Mouse (Mus musculus) midbrain, embryonic 12.5 days (tissue): ENCODE measurements around the gene Hist3h2a. TPM values are rescaled to one million over a fixed set of nuclear protein-coding genes. Genes with fewer than 3 reads are reported as not detected.
A peak's percentile ranks its signal among the peaks of the same experiment; 100 is the strongest.

Experiments used
- ATAC-seq: fragments of 200-750 bp; cut with Nextera tagmentation; 2 replicates; pipeline ENCODE4 v1.8.0; 2017; ENCODE audit warnings: low read depth, moderate TSS enrichment, moderate library complexity; ENCODE audit not compliant: low FRiP score
- H3K27ac ChIP-seq: fragments of 300-500 bp; sonication (generic); replicated peaks from 2 replicates; pipeline ENCODE4 v1.5.1; 2016; ENCODE audit warnings: mild to moderate bottlenecking
- H3K27me3 ChIP-seq: fragments of 300-500 bp; sonication (generic); 2 replicates; pipeline ENCODE4 v1.6.1; 2016; ENCODE audit warnings: mild to moderate bottlenecking
- H3K36me3 ChIP-seq: fragments of 300-500 bp; sonication (generic); 2 replicates; pipeline ENCODE4 v1.6.1; 2016
- H3K4me1 ChIP-seq: fragments of 300-500 bp; sonication (generic); 2 replicates; pipeline ENCODE4 v1.6.1; 2016
- H3K4me2 ChIP-seq: fragments of 300-500 bp; sonication (generic); replicated peaks from 2 replicates; pipeline ENCODE4 v1.6.1; 2016; ENCODE audit warnings: mild to moderate bottlenecking, moderate library complexity
- H3K4me3 ChIP-seq: fragments of 300-500 bp; sonication (generic); 2 replicates; pipeline ENCODE4 v1.5.1; 2016; ENCODE audit warnings: mild to moderate bottlenecking
- H3K9ac ChIP-seq: fragments of 300-500 bp; sonication (generic); replicated peaks from 2 replicates; pipeline ENCODE4 v1.6.1; 2016; ENCODE audit warnings: mild to moderate bottlenecking, moderate library complexity
- H3K9me3 ChIP-seq: fragments of 300-500 bp; sonication (generic); 2 replicates; pipeline ENCODE4 v1.6.1; 2016; ENCODE audit warnings: mild to moderate bottlenecking
- WGBS: fragments of 180-500 bp; shearing (Covaris S2); methylation state at CpG from one replicate; pipeline ENCODE4 v1.1.7; 2016; 5-methylcytosine and 5-hydroxymethylcytosine counted together
- polyA plus RNA-seq: library from polyadenylated mRNA; unstranded; fragments of >200 nt; fragmentation: Nextera tagmentation; extraction: Ambion mirVana; gene quantifications from 2 replicates; pipeline ENCODE4 v1.2.1, GENCODE M21; 2016

Gene Hist3h2a
- polyA plus RNA-seq, 1 experiment from 2014 or later = 87.5 TPM

DNA sequence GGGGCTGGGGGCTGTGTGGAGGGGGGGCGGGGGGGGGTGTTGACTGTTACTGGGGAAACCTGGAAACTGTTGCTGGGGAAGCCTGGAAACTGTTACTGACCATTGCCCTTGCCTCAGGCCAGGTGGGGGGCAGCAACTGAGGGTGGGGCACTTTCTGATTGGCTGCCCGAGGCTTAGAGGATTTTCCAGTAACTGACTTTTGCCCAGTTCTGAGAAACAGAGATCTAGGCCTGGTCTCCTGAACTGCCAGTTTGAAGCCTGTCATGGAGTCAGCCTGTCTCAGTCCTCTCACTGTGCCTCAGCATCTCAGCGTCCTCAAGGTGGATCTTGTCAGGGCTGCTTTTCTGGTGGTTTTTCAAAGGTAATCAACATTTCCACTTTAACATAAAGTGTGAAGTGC lies 19.9 kb downstream of the Hist3h2a start:
- WGBS = 89% methylated on average over 3 of the region's 3 CpGs
- H3K27ac ChIP-seq = no peak overlapping the region
- H3K27me3 ChIP-seq = no peaks in the 10 kb centered on the region
- H3K4me1 ChIP-seq = peaks cover 28% of the 10 kb centered on the region
- no peak overlapping the region for H3K4me2 ChIP-seq
- H3K36me3 ChIP-seq = peaks cover 24% of the 10 kb centered on the region
- no peak overlapping the region for H3K9ac ChIP-seq
- H3K9me3 ChIP-seq = no peaks in the 10 kb centered on the region
- ATAC-seq = no peak
- H3K4me3 ChIP-seq = no peak overlapping the region

GRCm38 (mm10) chr11:58977150-58977549 lies 22.7 kb downstream of the Hist3h2a start:
- Histone ChIP-seq H3K4me1 (peaks cover 45% of the 10 kb centered on the region), H3K4me2 (peak overlapping the region; percentile 95), H3K9me3 (no peaks in the 10 kb centered on the region), H3K36me3 (peaks cover 15% of the 10 kb centered on the region), H3K4me3 (peak overlapping the region; percentile 95), H3K27ac (peak overlapping the region; percentile 75), H3K9ac (peak overlapping the region; percentile 97), H3K27me3 (no peaks in the 10 kb centered on the region)
- under 1% methylated on average over 29 of the region's 29 CpGs for WGBS
- no peak for ATAC-seq

DNA sequence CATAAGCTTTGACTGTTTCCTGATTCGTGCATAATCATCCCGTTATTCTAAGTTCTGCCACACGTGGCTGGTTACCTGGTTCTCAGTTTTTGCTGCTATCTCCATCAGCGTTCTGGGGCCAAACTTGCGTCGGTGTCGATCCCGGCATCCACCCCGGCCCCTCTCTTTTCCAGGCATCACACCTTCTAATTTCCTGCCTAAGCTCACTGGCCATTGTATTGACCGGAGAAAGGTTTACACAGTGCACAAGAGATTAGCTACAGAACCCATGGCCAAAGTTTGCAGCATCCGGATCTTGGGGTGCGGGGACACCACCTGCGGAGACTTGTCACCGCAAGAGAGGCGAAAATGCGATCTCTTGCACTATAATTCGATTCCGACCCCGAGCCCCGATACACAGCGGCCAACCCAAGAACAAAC lies 23.1 kb downstream of the Hist3h2a start:
- Histone ChIP-seq H3K27me3 (no peaks in the 10 kb centered on the region), H3K27ac (peak overlapping the region; percentile 75), H3K4me1 (peaks cover 45% of the 10 kb centered on the region), H3K9ac (peak overlapping the region; percentile 97), H3K36me3 (peaks cover 16% of the 10 kb centered on the region), H3K9me3 (no peaks in the 10 kb centered on the region), H3K4me3 (peak overlapping the region; percentile 95), H3K4me2 (peak overlapping the region; percentile 95)
- under 1% methylated on average over 21 of the region's 21 CpGs for WGBS
- ATAC-seq = 0 out of 2 replicates have a peak, but pooled peaks have one; percentile 11

DNA sequence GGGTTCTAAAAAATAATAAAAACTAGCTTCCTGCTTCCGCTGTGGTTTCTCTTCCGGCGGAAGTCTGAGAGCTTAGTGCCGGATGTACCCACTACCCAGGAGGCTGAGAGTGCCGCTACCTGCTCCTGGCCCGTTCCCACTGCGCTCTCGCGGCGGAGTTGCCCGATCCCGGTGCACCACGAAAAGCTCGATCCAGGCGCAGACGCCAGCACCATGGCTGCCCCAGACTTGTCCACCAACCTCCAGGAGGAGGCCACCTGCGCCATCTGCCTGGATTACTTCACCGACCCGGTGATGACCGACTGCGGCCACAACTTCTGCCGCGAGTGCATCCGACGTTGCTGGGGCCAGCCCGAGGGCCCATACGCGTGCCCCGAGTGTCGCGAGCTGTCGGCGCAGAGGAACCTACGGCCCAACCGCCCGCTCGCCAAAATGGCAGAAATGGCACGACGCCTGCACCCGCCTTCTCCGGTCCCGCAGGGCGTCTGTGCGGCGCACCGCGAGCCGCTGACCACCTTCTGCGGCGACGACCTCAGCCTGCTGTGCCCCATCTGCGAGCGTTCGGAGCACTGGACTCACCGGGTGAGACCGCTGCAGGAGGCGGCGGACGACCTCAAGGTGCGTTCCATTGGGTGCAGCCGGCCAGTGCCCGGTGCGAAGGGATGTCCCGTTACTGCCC lies 23.7 kb downstream of the Hist3h2a start, which contains the start of gene Trim11:
TSS of gene Trim11 (plus strand) at position 67 of the 679 bp plus-strand sequence.
- H3K27ac ChIP-seq = peak within 1 kb of the TSS; percentile 75
- ATAC-seq = peak; percentile 82
- H3K9ac ChIP-seq = peak within 1 kb of the TSS; percentile 97
- peak within 1 kb of the TSS; percentile 95 for H3K4me2 ChIP-seq
- peak within 1 kb of the TSS; percentile 95 for H3K4me3 ChIP-seq
- H3K27me3 ChIP-seq = no peaks in the 10 kb centered on the region
- H3K36me3 ChIP-seq = peaks cover 21% of the 10 kb centered on the region
- under 1% methylated on average over 64 of the region's 64 CpGs for WGBS
- H3K4me1 ChIP-seq = peaks cover 45% of the 10 kb centered on the region
- no peaks in the 10 kb centered on the region for H3K9me3 ChIP-seq

DNA sequence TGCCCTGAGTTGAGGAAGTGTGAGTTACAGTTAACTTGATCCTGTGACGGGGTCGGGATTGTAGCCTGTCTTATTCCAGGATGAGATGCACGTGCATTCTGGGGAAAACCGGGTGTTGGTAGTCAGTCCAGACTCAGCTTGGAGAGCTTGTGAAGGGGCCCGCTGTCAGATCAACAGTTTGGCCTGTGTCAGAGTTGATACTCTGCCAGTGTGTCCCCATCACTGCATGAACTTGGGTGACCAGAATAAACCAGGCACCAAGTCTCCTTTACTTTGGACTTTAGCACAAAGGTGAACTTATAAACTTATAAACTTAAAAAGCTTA lies 24.2 kb downstream of the Hist3h2a start:
- Histone ChIP-seq H3K9me3 (no peaks in the 10 kb centered on the region), H3K4me2 (peak overlapping the region; percentile 95), H3K27me3 (no peaks in the 10 kb centered on the region), H3K36me3 (peaks cover 24% of the 10 kb centered on the region), H3K27ac (no peak overlapping the region), H3K4me1 (peaks cover 45% of the 10 kb centered on the region), H3K9ac (peak overlapping the region; percentile 97), H3K4me3 (peak overlapping the region; percentile 95)
- WGBS = 3% methylated on average over 5 of the region's 5 CpGs
- ATAC-seq = no peak; the same call in 1 of the 2 replicates

DNA sequence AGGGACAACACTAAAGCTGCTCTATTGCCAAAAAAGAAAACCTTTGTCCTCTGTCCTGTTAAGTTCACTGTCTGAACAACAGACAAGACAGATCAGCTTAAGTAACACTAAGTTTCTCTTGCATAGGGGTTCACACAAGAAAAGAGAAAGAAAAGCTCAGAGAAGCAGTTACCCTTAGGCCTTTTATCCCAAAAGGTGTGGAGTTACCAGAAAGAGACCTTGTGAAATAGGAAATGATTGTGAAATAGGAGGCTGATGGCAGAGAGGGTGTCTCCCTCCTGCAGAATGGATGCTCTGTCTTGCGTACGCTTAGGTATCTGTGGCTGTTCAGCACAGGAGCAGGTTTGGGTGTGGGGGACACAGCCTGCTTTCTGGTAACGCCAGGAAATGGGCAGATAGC lies 24.7 kb downstream of the Hist3h2a start:
- Histone ChIP-seq H3K36me3 (peaks cover 29% of the 10 kb centered on the region), H3K4me3 (peak overlapping the region; percentile 95), H3K27ac (no peak overlapping the region), H3K4me2 (peak overlapping the region; percentile 95), H3K27me3 (no peaks in the 10 kb centered on the region), H3K9ac (peak overlapping the region; percentile 97), H3K9me3 (no peaks in the 10 kb centered on the region), H3K4me1 (peaks cover 41% of the 10 kb centered on the region)
- 88% methylated on average over 3 of the region's 3 CpGs for WGBS
- no peak for ATAC-seq

DNA sequence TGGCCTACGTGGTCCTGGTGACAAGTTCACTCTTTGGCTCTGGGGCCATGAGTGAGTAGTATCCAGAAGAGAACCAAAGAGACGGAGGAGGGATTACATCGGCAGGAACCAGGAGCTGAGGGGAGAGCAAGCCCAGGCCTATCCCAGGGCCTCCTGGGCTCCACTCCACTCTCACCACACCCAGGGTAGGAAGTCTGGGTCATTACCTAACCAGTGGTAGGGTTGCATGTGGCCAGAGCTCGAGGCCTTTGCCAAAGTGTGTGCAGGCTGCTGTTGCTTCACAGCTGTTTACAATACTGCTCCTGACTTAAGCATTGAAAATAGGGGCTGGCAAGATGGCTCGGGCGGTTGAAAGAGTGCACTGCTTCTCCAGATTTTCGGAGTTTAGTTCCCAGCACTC lies 25.2 kb downstream of the Hist3h2a start:
- peaks cover 40% of the 10 kb centered on the region for H3K4me1 ChIP-seq
- peak overlapping the region; percentile 95 for H3K4me2 ChIP-seq

DNA sequence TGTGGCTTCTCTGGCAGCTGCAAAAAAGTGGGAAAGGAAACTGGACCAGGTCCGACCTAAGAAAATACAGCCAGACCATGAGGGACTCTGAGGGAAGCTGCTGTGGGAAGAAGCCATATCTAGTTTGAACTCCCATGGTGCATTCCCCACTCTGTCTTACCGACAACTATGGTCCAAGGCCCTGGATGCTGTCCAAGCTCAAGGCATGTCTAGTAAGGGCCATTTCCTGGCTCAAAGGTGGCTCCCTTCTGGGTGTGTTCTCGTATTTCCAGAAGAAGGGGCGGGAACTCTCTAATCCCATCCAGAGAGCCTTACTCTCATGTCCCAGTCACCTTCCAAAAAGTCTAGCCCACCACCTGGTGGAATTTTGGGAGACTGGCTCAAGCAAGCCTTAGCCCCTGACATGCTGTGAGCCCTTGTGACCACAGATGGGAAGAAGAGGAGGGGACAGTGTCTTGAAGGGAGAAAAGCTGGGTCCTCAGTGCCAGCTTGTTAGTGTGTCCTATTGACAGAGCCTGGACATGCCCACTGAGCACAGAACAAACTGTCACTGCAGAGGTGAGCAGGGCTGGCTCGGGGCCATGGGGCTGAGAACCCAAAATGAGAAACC lies 26.0 kb downstream of the Hist3h2a start:
- peak overlapping the region; percentile 97; the same call in 1 of the 2 replicates for H3K9ac ChIP-seq
- no peak overlapping the region for H3K27ac ChIP-seq

More for the DNA sequence above, 25.2 kb downstream of the Hist3h2a start:
- Histone ChIP-seq H3K9ac (peak overlapping the region; percentile 97), H3K36me3 (peaks cover 33% of the 10 kb centered on the region), H3K27me3 (no peaks in the 10 kb centered on the region), H3K27ac (no peak overlapping the region), H3K9me3 (no peaks in the 10 kb centered on the region), H3K4me3 (peak overlapping the region; percentile 95)
- whole genome bisulfite sequencing = 79% methylated on average over 7 of the region's 7 CpGs
- no peak for ATAC-seq

GRCm38 (mm10) chr11:58981541-58982447 lies 27.3 kb downstream of the Hist3h2a start:
- Histone ChIP-seq H3K4me3 (no peak overlapping the region), H3K27me3 (no peaks in the 10 kb centered on the region), H3K4me1 (peaks cover 31% of the 10 kb centered on the region), H3K27ac (no peak overlapping the region), H3K4me2 (no peak overlapping the region), H3K36me3 (peaks cover 51% of the 10 kb centered on the region), H3K9me3 (no peaks in the 10 kb centered on the region), H3K9ac (no peak overlapping the region; the same call in 1 of the 2 replicates)
- no peak for ATAC-seq
- WGBS = 48% methylated on average over 14 of the region's 14 CpGs

More for the DNA sequence above, 26.0 kb downstream of the Hist3h2a start:
- Histone ChIP-seq H3K36me3 (peaks cover 42% of the 10 kb centered on the region), H3K4me3 (no peak overlapping the region), H3K9me3 (no peaks in the 10 kb centered on the region), H3K4me2 (0 out of 2 replicates have a peak overlapping the region, but pooled peaks have one; percentile 7), H3K4me1 (peaks cover 39% of the 10 kb centered on the region), H3K27me3 (no peaks in the 10 kb centered on the region)
- 69% methylated on average over 5 of the region's 5 CpGs for WGBS
- no peak for ATAC-seq

GRCm38 (mm10) chr11:58982471-58983097 lies 28.1 kb downstream of the Hist3h2a start:
- no peak overlapping the region for H3K9ac ChIP-seq
- no peak overlapping the region for H3K4me2 ChIP-seq
- peaks cover 57% of the 10 kb centered on the region for H3K36me3 ChIP-seq
- no peaks in the 10 kb centered on the region for H3K27me3 ChIP-seq
- peaks cover 27% of the 10 kb centered on the region for H3K4me1 ChIP-seq
- no peak for ATAC-seq
- no peak overlapping the region for H3K4me3 ChIP-seq
- 91% methylated on average over 18 of the region's 18 CpGs for WGBS
- no peak overlapping the region for H3K27ac ChIP-seq
- H3K9me3 ChIP-seq = no peaks in the 10 kb centered on the region

DNA sequence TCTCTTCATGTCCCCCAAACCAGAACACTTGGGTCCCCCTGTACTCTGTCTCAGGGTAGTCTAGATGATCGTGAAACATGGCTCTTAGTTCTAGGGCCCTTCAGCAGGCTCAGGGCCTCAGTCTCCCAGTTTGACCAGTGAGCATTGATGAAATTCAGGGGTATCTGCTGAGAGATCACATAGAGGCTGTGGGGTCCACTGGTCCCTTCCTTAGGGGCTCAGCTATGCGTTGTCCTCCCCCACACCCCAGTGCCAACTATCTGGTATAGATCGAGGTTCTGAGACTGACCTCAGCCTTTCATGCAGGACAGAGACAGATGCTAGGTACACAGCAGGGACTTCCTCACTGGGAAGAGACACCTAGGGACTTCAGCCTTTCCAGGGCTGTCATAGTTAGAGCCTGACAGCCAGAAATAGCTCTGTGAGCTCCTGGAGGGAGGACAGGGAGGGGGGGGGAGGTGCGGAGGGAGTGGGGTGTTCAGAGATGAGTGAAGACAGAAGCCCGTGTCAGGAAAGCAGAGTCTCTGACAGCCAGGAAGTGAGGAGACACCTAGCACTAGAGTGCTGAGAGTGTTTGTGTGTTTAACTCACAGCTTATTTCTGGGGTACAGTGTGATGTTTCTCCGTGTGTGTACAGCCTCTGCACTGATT lies 29.3 kb downstream of the Hist3h2a start:
- Histone ChIP-seq H3K9ac (no peak overlapping the region), H3K4me3 (no peak overlapping the region), H3K36me3 (peaks cover 69% of the 10 kb centered on the region), H3K27me3 (no peaks in the 10 kb centered on the region), H3K4me2 (no peak overlapping the region), H3K27ac (no peak overlapping the region), H3K9me3 (no peaks in the 10 kb centered on the region), H3K4me1 (peaks cover 23% of the 10 kb centered on the region)
- 94% methylated on average over 6 of the region's 6 CpGs for WGBS
- no peak for ATAC-seq
